Mouse (Mus musculus) myocyte (in vitro differentiated cells): ENCODE data around the gene Ranbp1.

Experiments
- CEBPB ChIP-seq: IDR thresholded peaks from 2 replicates; pipeline ENCODE4 v1.6.1; 2011; ENCODE audit warnings: mild to moderate bottlenecking, moderate library complexity; ENCODE audit not compliant: poor library complexity, insufficient read depth, severe bottlenecking
- E2F4 ChIP-seq: IDR thresholded peaks from one replicate; pipeline ENCODE4 v1.6.1; 2011; ENCODE audit warnings: mild to moderate bottlenecking, control low read depth, moderate library complexity; ENCODE audit not compliant: insufficient read depth
- MAX ChIP-seq: IDR thresholded peaks from one replicate; pipeline ENCODE4 v1.6.1; 2011; ENCODE audit warnings: low read depth, mild to moderate bottlenecking, control low read depth
- MYOD1 ChIP-seq, 3 experiments: IDR thresholded peaks; one replicate each; pipeline ENCODE4 v1.6.1; 2011; ENCODE audit warnings: control low read depth in 2 of 3, low read depth in 2 of 3, mild to moderate bottlenecking in 2 of 3, moderate library complexity in 1 of 3; ENCODE audit not compliant: insufficient read length in 2 of 3, control insufficient read depth in 1 of 3
- MYOG ChIP-seq, 3 experiments: IDR thresholded peaks; one replicate each; pipeline ENCODE4 v1.6.1; 2011; ENCODE audit warnings: control low read depth in 2 of 3, low read depth in 2 of 3, mild to moderate bottlenecking in 2 of 3; ENCODE audit not compliant: insufficient read length in 2 of 3, control insufficient read depth in 1 of 3, insufficient read depth in 1 of 3
- POLR2A ChIP-seq: IDR thresholded peaks from one replicate; pipeline ENCODE4 v1.6.1; 2011; ENCODE audit warnings: low read depth, mild to moderate bottlenecking, control low read depth, moderate library complexity; ENCODE audit not compliant: insufficient read length
- POLR2AphosphoS2 ChIP-seq: IDR thresholded peaks from one replicate; pipeline ENCODE4 v1.6.1; 2011; ENCODE audit warnings: low read depth, control low read depth; ENCODE audit not compliant: insufficient read length
- REST ChIP-seq: IDR thresholded peaks from one replicate; pipeline ENCODE4 v1.6.1; 2011; ENCODE audit warnings: mild to moderate bottlenecking, control low read depth, moderate library complexity; ENCODE audit not compliant: insufficient read depth, insufficient read length
- SRF ChIP-seq: IDR thresholded peaks from one replicate; pipeline ENCODE4 v1.6.1; 2011; ENCODE audit warnings: low read depth; ENCODE audit not compliant: control insufficient read depth, insufficient read length
- TCF12 ChIP-seq: IDR thresholded peaks from one replicate; pipeline ENCODE4 v1.6.1; 2011; ENCODE audit warnings: mild to moderate bottlenecking, control low read depth; ENCODE audit not compliant: poor library complexity, insufficient read depth, severe bottlenecking
- TCF3 ChIP-seq: IDR thresholded peaks from one replicate; pipeline ENCODE4 v1.6.1; 2011; ENCODE audit warnings: low read depth, control low read depth; ENCODE audit not compliant: insufficient read length
- USF1 ChIP-seq: IDR thresholded peaks from one replicate; pipeline ENCODE4 v1.6.1; 2011; ENCODE audit warnings: low read depth, mild to moderate bottlenecking, control low read depth, moderate library complexity

GRCm38 (mm10) chr16:18227187-18227586 lies 21.3 kb downstream of the Ranbp1 start:
- TF ChIP-seq MYOG (IDR thresholded peaks at IDR 0.05; ENCODE audit: control insufficient read depth in 1 of 3, insufficient read depth in 1 of 3, insufficient read length in 2 of 3, low read depth in 2 of 3), result no peak
- TF ChIP-seq MAX, result no peak
- no peak for TF ChIP-seq POLR2A
- no peak for TF ChIP-seq TCF12
- no peak for TF ChIP-seq CEBPB
- no peak for TF ChIP-seq E2F4
- TF ChIP-seq REST, result no peak
- TF ChIP-seq USF1, result no peak
- TF ChIP-seq TCF3, result no peak
- no peak for TF ChIP-seq POLR2AphosphoS2
- no peak for TF ChIP-seq SRF
- TF ChIP-seq MYOD1 (IDR thresholded peaks at IDR 0.05; ENCODE audit: control insufficient read depth in 1 of 3, insufficient read length in 2 of 3, low read depth in 2 of 3), result no peak
